Mouse (Mus musculus): ENCODE data around the gene Eid2b.

Eid2b gene

GRCm38 (mm10) chr7:28318714-28319113, 41.2 kb downstream of the Eid2b start:
- no peaks in the 10 kb centered on the region for H3K27me3 ChIP-seq (ENCODE audit: control insufficient read depth, insufficient read depth, low read length, poor library complexity, severe bottlenecking)
- peaks cover 27% of the 10 kb centered on the region for H3K36me3 ChIP-seq (ENCODE audit: control insufficient read depth, insufficient read depth, low read length, poor library complexity, severe bottlenecking)
- DNase-seq (ENCODE audit: low read depth, low spot score), result no peak

- H3K36me3 ChIP-seq (ENCODE audit: control insufficient read depth, insufficient read depth, low read length, poor library complexity, severe bottlenecking), result peaks cover 23% of the 10 kb centered on the region
- DNase-seq (ENCODE audit: low read depth, low spot score), result no peak
- H3K27me3 ChIP-seq (ENCODE audit: control insufficient read depth, insufficient read depth, low read length, poor library complexity, severe bottlenecking), result no peaks in the 10 kb centered on the region
These were observed 44.6 kb downstream of the Eid2b start for GRCm38 (mm10) chr7:28321974-28322720.

- no peak for DNase-seq (ENCODE audit: low read depth, low spot score)
- Histone ChIP-seq H3K36me3 (ENCODE audit: control insufficient read depth, insufficient read depth, low read length, poor library complexity, severe bottlenecking) (peaks cover 18% of the 10 kb centered on the region), H3K27me3 (ENCODE audit: control insufficient read depth, insufficient read depth, low read length, poor library complexity, severe bottlenecking) (no peaks in the 10 kb centered on the region)
These were observed 47.8 kb downstream of the Eid2b start for GRCm38 (mm10) chr7:28325293-28325692.

GRCm38 (mm10) chr7:28326457-28326856, 48.9 kb downstream of the Eid2b start:
- DNase-seq (ENCODE audit: low read depth, low spot score), result peak; percentile 35
- H3K36me3 ChIP-seq (ENCODE audit: control insufficient read depth, insufficient read depth, low read length, poor library complexity, severe bottlenecking), result peaks cover 16% of the 10 kb centered on the region
- H3K27me3 ChIP-seq (ENCODE audit: control insufficient read depth, insufficient read depth, low read length, poor library complexity, severe bottlenecking), result no peaks in the 10 kb centered on the region

- Histone ChIP-seq H3K36me3 (ENCODE audit: control insufficient read depth, insufficient read depth, low read length, poor library complexity, severe bottlenecking) (peaks cover 15% of the 10 kb centered on the region), H3K27me3 (ENCODE audit: control insufficient read depth, insufficient read depth, low read length, poor library complexity, severe bottlenecking) (no peaks in the 10 kb centered on the region)
- DNase-seq (ENCODE audit: low read depth, low spot score), result no peak
These were observed 50.7 kb downstream of the Eid2b start for GRCm38 (mm10) chr7:28328260-28328659.

Data from splenic B cell, adult 2 months (primary cell).